Mouse (Mus musculus) bone marrow macrophage, adult 2 months (primary cell): ENCODE results near the gene B3gnt7.

Source experiments
- CTCF ChIP-seq: IDR thresholded peaks from 2 replicates; pipeline ENCODE4 v1.5.1; 2012; ENCODE audit warnings: low read depth, mild to moderate bottlenecking, low read length, moderate library complexity
- POLR2A ChIP-seq: IDR thresholded peaks from 2 replicates; pipeline ENCODE4 v1.6.1; 2012; ENCODE audit warnings: mild to moderate bottlenecking, low read depth, low read length, borderline replicate concordance

DNA sequence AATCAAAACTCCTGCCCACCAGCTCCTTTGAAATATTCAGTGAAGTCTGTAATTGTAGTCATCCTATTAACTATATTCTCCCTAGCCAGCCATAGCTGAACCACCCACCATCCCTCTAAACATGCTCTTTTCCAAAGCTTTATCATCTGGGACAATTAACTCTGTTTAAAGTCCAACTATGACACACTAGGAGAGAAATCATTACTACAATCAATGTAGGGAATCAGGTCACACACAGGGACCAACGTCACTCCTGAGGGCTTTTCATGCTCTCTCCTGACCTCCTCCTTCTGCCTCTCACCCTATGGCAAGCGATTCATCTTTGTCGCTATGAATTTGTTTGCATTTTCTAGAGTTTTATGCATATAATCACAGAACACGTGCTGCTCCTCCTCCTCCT lies 15.2 kb upstream of the B3gnt7 start:
- TF ChIP-seq POLR2A: no peak
- TF ChIP-seq CTCF: no peak
